In the genomic region with DNA sequence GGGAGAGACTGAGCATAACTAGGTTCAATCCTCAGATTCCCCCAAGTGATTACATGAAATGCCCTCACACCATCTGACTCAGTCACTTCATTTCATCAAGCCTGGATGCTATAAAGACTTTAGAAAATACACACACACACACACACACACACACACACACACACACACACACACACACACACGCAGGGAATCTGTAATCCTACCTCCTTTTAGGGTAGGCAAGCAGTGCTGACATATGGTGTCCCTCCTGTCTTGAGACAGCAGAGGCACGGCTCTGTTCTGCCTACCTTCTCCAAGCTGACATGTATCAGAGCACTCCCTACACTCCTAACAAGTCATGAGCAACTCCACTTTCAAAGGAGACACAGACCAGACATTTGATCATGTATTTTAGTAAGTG, we compare ENCODE assay signal across 20 mouse cellular contexts. TPM values are rescaled to one million over a fixed set of nuclear protein-coding genes. Genes with fewer than 3 reads are reported as not detected.
DNase-seq lines count a peak whose midpoint lies in the region; ATAC-seq lines count a peak whose summit lies in the region.
"Had no signal": no experiment of that assay in that cellular context is flagged by ENCODE, and none has a peak within 500 bp of the region (broad histone marks: within the 10 kb centered on the region; RNA-seq: fewer than 3 reads in every experiment).

No protein-coding gene starts in this region.

- no peak for DNase-seq in frontal cortex, postnatal 25 days (ENCODE audit: low spot score in 2 of 2)
- DNase-seq in retina, postnatal 1 day: peak; percentile 5
- DNase-seq in retina, embryonic 14.5 days (ENCODE audit: low spot score): no peak
- DNase-seq in cerebellum, postnatal 10 days: peak; percentile 36 to 57
- no peak for DNase-seq in embryo, embryonic 9.5 days (ENCODE audit: extremely low spot score)
- DNase-seq: adrenal gland, postnatal 25 days; gastrocnemius, adult 2 months; gastrocnemius, postnatal 36 days; heart, postnatal 10 days; kidney, adult 11 months; kidney, postnatal 14 days; layer of hippocampus, postnatal 36 days; liver, embryonic 13.5 days; lung, adult 2 months; lung, postnatal 10 days; right cerebral cortex, postnatal 25 days had no signal

- ATAC-seq in frontal cortex, adult (ENCODE audit: low TSS enrichment): peak; percentile 89
- no peak for ATAC-seq in erythroblast, adult 5-6 weeks (replicated peaks; ENCODE audit: low FRiP score, poor library complexity, severe bottlenecking)
- ATAC-seq: forebrain, embryonic 14.5 days; midbrain, embryonic 13.5 days had no signal

RNA-seq across cellular contexts. Expression of a gene that starts 32.5 kb away (rescaled TPM):
- 7.7 and 10.4 TPM in 2 replicates for total RNA-seq in erythroblast, adult 5-6 weeks (2015; ENCODE audit: low replicate concordance)
- total RNA-seq in erythroblast, adult 5-6 weeks (2017; ENCODE audit: low replicate concordance): 18.1 and 21.6 TPM in 2 replicates

Comparison
In these comparisons a context has a peak if more than half of its experiments do, and no peak if none do; other contexts are left out.
1. DNase-seq: peak in retina, postnatal 1 day (single experiment) and cerebellum, postnatal 10 days (2 of 2); none in frontal cortex, postnatal 25 days (0 of 2), retina, embryonic 14.5 days (single experiment) and embryo, embryonic 9.5 days (single experiment).